Mouse (Mus musculus): Measurements from ENCODE around the gene Btbd35f19. TPM values are rescaled to one million over a fixed set of nuclear protein-coding genes. Genes with fewer than 3 reads are reported as not detected.

Gene Btbd35f19
- not detected in 2 replicates for polyA plus RNA-seq (2012; rRNA removed)

DNA sequence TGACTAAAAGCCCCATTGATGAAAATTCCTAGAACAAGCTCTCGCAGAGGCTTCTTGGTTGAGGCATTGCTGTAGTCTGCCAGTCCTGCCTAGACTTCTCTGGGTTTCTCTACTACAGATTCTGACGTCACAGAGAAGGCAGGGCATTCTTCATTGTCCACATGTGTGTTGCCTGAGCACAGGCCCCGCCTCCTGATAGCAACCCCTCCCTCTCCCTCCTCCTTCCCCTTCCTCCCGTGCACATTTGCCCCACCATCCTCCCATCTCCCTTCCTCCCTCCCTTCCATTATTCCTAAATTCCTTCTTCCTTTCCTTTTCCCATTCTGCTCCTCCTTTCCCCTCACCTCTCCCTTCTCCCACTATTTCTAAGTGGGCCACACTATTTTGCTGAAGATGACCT lies at the start of gene Btbd35f19:
TSS of gene Btbd35f19 (minus strand) at position 101 of the 400 bp plus-strand sequence.

DNA sequence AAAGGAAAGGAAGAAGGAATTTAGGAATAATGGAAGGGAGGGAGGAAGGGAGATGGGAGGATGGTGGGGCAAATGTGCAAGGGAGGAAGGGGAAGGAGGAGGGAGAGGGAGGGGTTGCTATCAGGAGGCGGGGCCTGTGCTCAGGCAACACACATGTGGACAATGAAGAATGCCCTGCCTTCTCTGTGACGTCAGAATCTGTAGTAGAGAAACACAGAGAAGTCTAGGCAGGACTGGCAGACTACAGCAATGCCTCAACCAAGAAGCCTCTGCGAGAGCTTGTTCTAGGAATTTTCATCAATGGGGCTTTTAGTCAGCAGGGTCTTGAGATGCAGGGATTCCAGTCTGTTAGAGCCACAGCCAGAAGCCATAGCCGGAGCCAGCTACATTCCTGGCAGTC lies 47.6 kb downstream of the Btbd35f19 start, which contains the start of gene Btbd35f26:
TSS of gene Btbd35f26 (plus strand) at position 301 of the 400 bp plus-strand sequence.

Other genes with a start within 250 kb of the Btbd35f19 start
- gene Spin2f, start 130.0 kb downstream of the Btbd35f19 start, polyA plus RNA-seq (2012; rRNA removed): not detected in 2 replicates
- gene Btbd35f26, start 47.5 kb downstream of the Btbd35f19 start, polyA plus RNA-seq (2012; rRNA removed): not detected in 2 replicates
- gene Gm21883, start 190.4 kb upstream of the Btbd35f19 start, polyA plus RNA-seq (2012; rRNA removed): not detected in 2 replicates
- gene Spin2e, start 235.0 kb upstream of the Btbd35f19 start, polyA plus RNA-seq (2012; rRNA removed): not detected in 2 replicates

All from colon, adult 2 months (tissue).